Mouse (Mus musculus) embryonic fibroblast, embryonic 13.5 days (primary cell): ENCODE measurements around the gene Prok1.

Source experiments
- CTCF ChIP-seq: IDR thresholded peaks from 2 replicates; pipeline ENCODE4 v1.5.1; 2011; ENCODE audit warnings: mild to moderate bottlenecking, control low read depth, low read length, moderate library complexity, borderline replicate concordance; ENCODE audit not compliant: insufficient read depth
- POLR2A ChIP-seq: IDR thresholded peaks from 2 replicates; pipeline ENCODE4 v1.6.1; 2011; ENCODE audit warnings: low read depth, mild to moderate bottlenecking, control low read depth, low read length, moderate library complexity

DNA sequence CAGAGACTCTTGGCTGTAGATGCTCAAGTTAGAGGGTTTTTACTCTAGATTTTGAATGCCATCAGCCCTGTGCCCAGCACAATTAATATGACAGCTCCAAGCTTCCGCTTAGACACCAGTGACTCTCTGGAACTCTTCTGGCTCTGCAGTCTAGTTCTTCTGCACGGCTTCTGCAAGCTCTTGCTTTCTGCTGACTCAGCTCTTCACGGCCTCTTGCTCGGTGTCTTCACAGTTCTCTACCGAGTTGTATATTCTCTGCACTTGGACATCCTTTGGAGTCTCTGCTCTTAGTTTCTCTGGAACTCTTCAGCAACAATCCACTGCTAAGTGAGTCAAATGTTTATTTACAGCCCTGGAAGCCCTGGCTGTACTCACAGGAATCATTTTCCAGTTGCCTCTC is 14.4 kb upstream of the Prok1 start:
- TF ChIP-seq CTCF, result no peak
- TF ChIP-seq POLR2A, result no peak
